Mouse (Mus musculus) CH12.LX (cell line): Measurements from ENCODE around the gene Sec14l3.

Source experiments
- CTCF ChIP-seq, 2 experiments: IDR thresholded peaks in 1 of 2; conservative IDR thresholded peaks in 1 of 2; 2 replicates each; pipeline ENCODE4 v1.5.1; 2011 to 2012; ENCODE audit warnings: low read depth in 2 of 2, low read length in 2 of 2, improper control_type of control experiment in 1 of 2, inconsistent platforms in 1 of 2, mild to moderate bottlenecking in 1 of 2, moderate library complexity in 1 of 2
- MAZ ChIP-seq: IDR thresholded peaks from 2 replicates; pipeline ENCODE4 v1.6.1; 2012; ENCODE audit warnings: low read depth, mild to moderate bottlenecking, inconsistent platforms, low read length, improper control_type of control experiment, moderate library complexity
- MEF2A ChIP-seq: IDR thresholded peaks from 2 replicates; pipeline ENCODE4 v1.6.1; 2014; ENCODE audit warnings: low read depth, mild to moderate bottlenecking, inconsistent platforms, low read length, improper control_type of control experiment, borderline replicate concordance
- MXI1 ChIP-seq: IDR thresholded peaks from 2 replicates; pipeline ENCODE4 v1.6.1; 2011; ENCODE audit warnings: mild to moderate bottlenecking, low read depth, low read length, improper control_type of control experiment
- NELFE ChIP-seq: IDR thresholded peaks from 2 replicates; pipeline ENCODE4 v1.6.1; 2011; ENCODE audit warnings: low read depth, low read length, improper control_type of control experiment
- POLR2A ChIP-seq: IDR thresholded peaks from 2 replicates; pipeline ENCODE4 v1.6.1; 2011; ENCODE audit warnings: low read depth, mild to moderate bottlenecking, improper control_type of control experiment, low read length
- SMC3 ChIP-seq: IDR thresholded peaks from 2 replicates; pipeline ENCODE4 v1.6.1; 2011; ENCODE audit warnings: low read depth, low read length, improper control_type of control experiment
- ZNF384 ChIP-seq: IDR thresholded peaks from 2 replicates; pipeline ENCODE4 v1.6.1; 2012; ENCODE audit warnings: low read depth, low read length, improper control_type of control experiment, inconsistent platforms

DNA sequence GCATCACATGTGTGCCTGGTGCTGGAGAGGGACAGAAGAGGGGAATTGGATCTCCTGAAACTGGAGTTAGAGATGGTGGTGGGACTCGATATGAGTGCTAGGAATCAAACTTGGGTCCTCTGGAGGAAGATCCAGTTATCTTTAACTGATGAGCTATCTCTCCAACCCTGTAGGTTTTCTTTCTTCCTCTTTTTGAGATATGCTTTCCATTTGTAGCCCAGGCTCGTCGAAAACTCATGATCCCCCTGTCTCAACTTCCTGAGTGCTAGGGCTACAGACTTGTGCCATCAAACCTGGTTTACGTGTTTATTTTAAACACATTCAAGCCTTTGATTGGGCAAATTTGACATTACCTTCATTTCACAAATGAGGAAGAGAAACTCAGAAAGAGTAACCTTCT, 30.5 kb upstream of the Sec14l3 start:
- TF ChIP-seq ZNF384 (no peak), MAZ (no peak), CTCF (conservative IDR thresholded peaks at IDR 0.05 in 1 of 2, IDR thresholded peaks at IDR 0.05 in 1 of 2; ENCODE audit: low read depth in 2 of 2, low read length in 2 of 2) (no peak), SMC3 (no peak), MXI1 (no peak), MEF2A (no peak), POLR2A (no peak), NELFE (no peak)
